Mouse (Mus musculus) intestine, postnatal 0 days (tissue): ENCODE data around the gene Lgals1. TPM values are rescaled to one million over a fixed set of nuclear protein-coding genes. Genes with fewer than 3 reads are reported as not detected.

Experiments
- ATAC-seq: fragments of 200-750 bp; cut with Nextera tagmentation; 2 replicates; pipeline ENCODE4 v1.8.0; 2017; ENCODE audit warnings: mild to moderate bottlenecking, moderate TSS enrichment, moderate library complexity
- H3K27ac ChIP-seq: fragments of 300-500 bp; sonication (generic); 2 replicates; pipeline ENCODE4 v1.5.1; 2014; ENCODE audit warnings: mild to moderate bottlenecking, low read depth, low read length, moderate library complexity
- H3K27me3 ChIP-seq: fragments of 300-500 bp; sonication (generic); replicated peaks from 2 replicates; pipeline ENCODE4 v1.6.1; 2014; ENCODE audit warnings: low read length, mixed read lengths; ENCODE audit not compliant: control insufficient read depth, insufficient read depth
- H3K36me3 ChIP-seq: fragments of 300-500 bp; sonication (generic); 2 replicates; pipeline ENCODE4 v1.6.1; 2014; ENCODE audit warnings: mild to moderate bottlenecking, moderate library complexity; ENCODE audit not compliant: control insufficient read depth, insufficient read depth
- H3K4me1 ChIP-seq: fragments of 300-500 bp; sonication (generic); replicated peaks from 2 replicates; pipeline ENCODE4 v1.6.1; 2014; ENCODE audit warnings: antibody characterized with exemption, low read length, mixed read lengths; ENCODE audit not compliant: control insufficient read depth, insufficient read depth
- H3K4me2 ChIP-seq: fragments of 300-500 bp; sonication (generic); replicated peaks from 2 replicates; pipeline ENCODE4 v1.6.1; 2014; ENCODE audit warnings: low read depth, mild to moderate bottlenecking, moderate library complexity
- H3K4me3 ChIP-seq: fragments of 300-500 bp; sonication (generic); 2 replicates; pipeline ENCODE4 v1.5.1; 2014; ENCODE audit warnings: low read depth, low read length
- H3K9ac ChIP-seq: fragments of 300-500 bp; sonication (generic); 2 replicates; pipeline ENCODE4 v1.6.1; 2014; ENCODE audit warnings: mild to moderate bottlenecking, low read depth, low read length
- H3K9me3 ChIP-seq: fragments of 300-500 bp; sonication (generic); 2 replicates; pipeline ENCODE4 v1.6.1; 2016; ENCODE audit warnings: mixed run types; ENCODE audit not compliant: control insufficient read depth
- CTCF ChIP-seq: sonication (generic); IDR thresholded peaks from 2 replicates; pipeline ENCODE4 v1.5.1; 2016; ENCODE audit warnings: low read depth, mild to moderate bottlenecking, control low read depth, antibody characterized with exemption, moderate library complexity
- WGBS: fragments of 180-500 bp; shearing (Covaris S2); extraction: QIAGEN DNeasy Blood & Tissue Kit; methylation state at CpG from one replicate; pipeline ENCODE4 v1.1.7; 2014; 5-methylcytosine and 5-hydroxymethylcytosine counted together
- polyA plus RNA-seq: library from polyadenylated mRNA; unstranded; fragments of >200 nt; fragmentation: Nextera tagmentation; extraction: Ambion mirVana; gene quantifications from 2 replicates; pipeline ENCODE4 v1.2.1, GENCODE M21; 2015

Gene Lgals1
- polyA plus RNA-seq, 1 experiment from 2014 or later: 759 TPM

DNA sequence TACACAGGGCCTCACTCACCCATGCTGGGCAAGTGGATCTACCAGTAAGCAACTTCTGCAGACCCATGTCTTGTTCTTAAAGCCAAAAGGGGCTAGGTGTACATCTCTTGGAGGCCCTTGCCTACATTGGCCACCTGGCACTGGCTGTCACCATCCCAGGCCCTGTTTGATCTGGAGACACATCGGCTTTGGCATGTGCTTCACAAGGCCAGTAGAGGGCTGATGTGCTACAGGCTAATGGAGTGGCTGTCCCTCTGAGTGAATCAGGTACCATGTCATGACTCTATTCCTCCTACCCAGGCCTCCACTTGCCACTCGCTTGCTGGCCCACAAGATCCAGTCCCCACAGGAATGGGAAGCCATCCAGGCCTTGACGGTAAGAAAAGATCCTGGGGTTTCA, 44.7 kb upstream of the Lgals1 start:
- H3K4me3 ChIP-seq: no peak overlapping the region
- H3K36me3 ChIP-seq: peaks cover 72% of the 10 kb centered on the region
- no peak overlapping the region for H3K9ac ChIP-seq
- H3K4me1 ChIP-seq: peaks cover 7% of the 10 kb centered on the region; the same call in 1 of the 2 replicates
- no peaks in the 10 kb centered on the region for H3K9me3 ChIP-seq
- H3K27me3 ChIP-seq: no peaks in the 10 kb centered on the region
- no peak overlapping the region for H3K4me2 ChIP-seq
- peak; percentile 36 for TF ChIP-seq CTCF
- H3K27ac ChIP-seq: no peak overlapping the region
- WGBS: 82% methylated on average over 3 of the region's 3 CpGs
- ATAC-seq: no peak

DNA sequence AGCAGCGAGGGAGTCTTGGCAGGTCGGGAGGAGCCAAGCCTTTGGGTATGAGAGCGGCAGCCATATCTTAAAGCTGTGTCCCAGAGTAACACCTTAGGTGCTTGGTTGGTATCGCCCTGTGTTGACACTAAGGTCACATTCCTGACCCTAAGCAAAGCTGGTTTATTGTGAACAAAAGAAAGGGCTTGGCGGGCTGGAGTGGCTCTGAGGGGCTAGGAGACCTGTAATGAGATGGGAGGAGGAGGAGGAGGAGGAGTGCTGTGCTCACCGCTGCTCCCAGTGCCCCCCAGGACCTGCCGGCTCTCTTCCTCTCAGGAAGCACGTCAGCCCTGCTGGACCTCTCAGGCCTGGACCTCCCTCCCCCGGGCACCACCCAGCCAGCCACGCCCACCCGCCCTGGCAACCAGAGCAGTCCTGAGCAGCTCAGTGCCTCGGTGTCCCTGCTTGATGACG, 37.1 kb upstream of the Lgals1 start:
- H3K9ac ChIP-seq: no peak overlapping the region
- ATAC-seq: no peak

DNA sequence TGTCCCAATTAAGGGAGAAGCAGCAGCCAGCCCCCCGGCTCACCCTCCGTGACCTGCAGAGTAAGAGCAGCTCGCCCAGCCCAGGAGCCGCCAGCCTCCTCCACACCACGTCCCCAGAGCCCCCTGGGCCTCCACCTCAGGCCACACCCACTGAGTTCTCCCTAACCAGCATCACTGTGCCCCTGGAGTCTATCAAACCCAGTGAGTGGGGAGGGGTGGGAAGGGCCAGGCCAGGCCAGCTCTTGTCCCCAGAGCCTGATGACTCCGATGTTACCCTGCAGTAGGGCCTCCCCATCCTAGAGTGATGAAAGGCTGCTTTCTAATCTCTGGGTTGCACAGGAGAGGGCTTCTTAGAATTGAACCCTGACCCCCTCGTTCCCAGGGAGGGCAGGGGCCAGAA, 34.1 kb upstream of the Lgals1 start:
- Histone ChIP-seq H3K4me2 (no peak overlapping the region), H3K27ac (no peak overlapping the region), H3K27me3 (no peaks in the 10 kb centered on the region), H3K4me1 (peaks cover 4% of the 10 kb centered on the region), H3K9ac (no peak overlapping the region), H3K4me3 (no peak overlapping the region), H3K36me3 (peaks cover 66% of the 10 kb centered on the region), H3K9me3 (no peaks in the 10 kb centered on the region)
- 31% methylated on average over 7 of the region's 7 CpGs for WGBS
- no peak for TF ChIP-seq CTCF
- no peak for ATAC-seq

More for the DNA sequence above, 37.1 kb upstream of the Lgals1 start:
- H3K9me3 ChIP-seq: no peaks in the 10 kb centered on the region
- H3K4me2 ChIP-seq: no peak overlapping the region
- H3K4me1 ChIP-seq: no peaks in the 10 kb centered on the region
- no peaks in the 10 kb centered on the region for H3K27me3 ChIP-seq
- TF ChIP-seq CTCF: no peak
- no peak overlapping the region for H3K27ac ChIP-seq
- 30% methylated on average over 12 of the region's 13 CpGs for WGBS
- no peak overlapping the region for H3K4me3 ChIP-seq
- H3K36me3 ChIP-seq: peaks cover 90% of the 10 kb centered on the region

DNA sequence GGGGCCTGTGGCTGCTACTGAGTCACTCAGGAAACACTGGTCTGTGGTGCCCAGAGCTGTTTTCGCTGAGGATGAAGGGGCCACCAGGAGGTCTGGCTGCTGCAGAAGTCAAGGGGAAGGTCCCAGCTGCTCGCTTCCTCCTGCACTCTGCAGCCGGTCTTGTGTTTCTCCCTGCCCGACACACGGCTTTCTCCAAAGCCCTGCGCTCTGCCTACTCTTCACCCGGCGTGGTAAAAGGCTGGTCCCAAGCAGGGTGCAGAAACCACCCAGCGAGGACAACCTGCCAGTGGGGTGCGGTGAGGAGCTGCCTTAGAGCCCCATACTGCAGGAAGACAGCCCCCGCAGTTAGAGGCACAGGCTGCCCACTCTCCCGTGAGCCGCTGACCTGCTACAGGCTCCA, 31.8 kb upstream of the Lgals1 start:
- Histone ChIP-seq H3K4me3 (no peak overlapping the region), H3K27ac (no peak overlapping the region; the same call in 1 of the 2 replicates), H3K36me3 (peaks cover 49% of the 10 kb centered on the region), H3K27me3 (no peaks in the 10 kb centered on the region), H3K9ac (no peak overlapping the region), H3K4me2 (no peak overlapping the region), H3K9me3 (no peaks in the 10 kb centered on the region), H3K4me1 (peaks cover 7% of the 10 kb centered on the region)
- ATAC-seq: no peak
- WGBS: 76% methylated on average over 13 of the region's 13 CpGs
- TF ChIP-seq CTCF: no peak

DNA sequence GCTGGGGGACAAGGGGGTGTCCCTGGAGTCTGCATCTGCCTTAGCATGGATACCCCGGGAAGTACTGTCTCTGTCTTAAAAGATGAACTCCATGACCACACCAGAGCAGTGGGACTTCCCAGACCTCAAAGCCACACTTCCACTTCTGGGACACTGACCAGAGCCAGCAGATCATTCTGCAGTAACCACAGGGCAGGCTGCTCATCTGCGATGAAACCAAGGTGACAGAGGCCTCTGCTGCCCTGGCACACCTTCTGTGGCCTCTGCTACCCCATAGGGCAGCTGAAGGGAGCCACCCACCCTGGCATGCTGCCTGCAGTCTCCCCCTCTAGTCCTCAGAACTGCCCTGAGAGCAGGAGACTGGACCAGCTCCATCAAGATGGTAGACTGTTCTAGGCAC, 30.8 kb upstream of the Lgals1 start:
- peaks cover 14% of the 10 kb centered on the region for H3K4me1 ChIP-seq
- no peak for TF ChIP-seq CTCF
- peaks cover 40% of the 10 kb centered on the region for H3K36me3 ChIP-seq
- H3K4me2 ChIP-seq: no peak overlapping the region
- H3K27ac ChIP-seq: no peak overlapping the region
- H3K9ac ChIP-seq: no peak overlapping the region
- H3K4me3 ChIP-seq: no peak overlapping the region
- no peaks in the 10 kb centered on the region for H3K27me3 ChIP-seq
- no peak for ATAC-seq
- WGBS: 81% methylated on average over 2 of the region's 2 CpGs
- H3K9me3 ChIP-seq: no peaks in the 10 kb centered on the region

DNA sequence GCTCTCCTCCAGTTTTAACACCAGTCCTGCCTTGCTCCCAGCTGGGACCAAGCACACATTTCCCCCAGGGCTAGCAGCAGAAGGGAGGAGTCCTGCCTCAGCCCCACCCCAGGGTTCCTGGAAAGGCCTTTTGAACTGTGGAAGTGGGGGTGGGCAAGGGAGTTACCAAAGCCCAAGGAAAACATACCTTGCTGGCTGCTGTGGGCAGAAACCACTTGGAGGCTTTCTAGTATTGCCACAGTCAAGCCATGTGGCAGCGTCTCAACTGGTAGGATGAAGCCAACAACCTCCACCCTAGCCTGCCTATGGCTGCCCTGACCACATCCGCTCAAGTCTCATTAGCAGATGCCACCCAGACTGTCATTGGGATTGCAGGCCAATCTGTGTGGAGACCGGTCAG, 30.4 kb upstream of the Lgals1 start:
- Histone ChIP-seq H3K4me3 (no peak overlapping the region), H3K9me3 (no peaks in the 10 kb centered on the region), H3K27me3 (no peaks in the 10 kb centered on the region), H3K9ac (no peak overlapping the region), H3K4me1 (peaks cover 14% of the 10 kb centered on the region), H3K4me2 (no peak overlapping the region), H3K27ac (no peak overlapping the region), H3K36me3 (peaks cover 36% of the 10 kb centered on the region)
- 78% methylated on average over 3 of the region's 3 CpGs for WGBS
- no peak for ATAC-seq
- TF ChIP-seq CTCF: no peak

DNA sequence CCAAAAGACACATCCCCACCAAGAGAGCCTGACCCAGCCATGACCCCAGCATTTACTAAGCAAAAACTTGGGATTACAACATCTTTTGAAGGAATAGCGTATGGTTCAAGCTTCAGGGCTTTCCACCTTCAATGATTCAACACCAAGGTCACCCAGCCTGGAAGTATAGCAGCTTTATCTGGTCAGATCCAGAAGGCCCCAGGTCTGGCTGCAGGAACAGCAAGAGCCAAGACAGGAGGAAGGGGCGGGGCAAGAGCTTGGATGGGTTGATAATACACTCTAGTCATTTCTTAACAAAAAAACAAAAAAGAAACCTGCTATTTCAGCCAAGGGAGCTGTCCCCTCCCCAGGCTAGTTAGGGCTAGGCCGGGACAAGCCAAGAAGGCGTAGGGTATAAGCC, 29.0 kb upstream of the Lgals1 start:
- Histone ChIP-seq H3K9ac (no peak overlapping the region), H3K9me3 (no peaks in the 10 kb centered on the region), H3K4me3 (no peak overlapping the region), H3K27ac (no peak overlapping the region), H3K27me3 (no peaks in the 10 kb centered on the region), H3K4me1 (peaks cover 14% of the 10 kb centered on the region), H3K36me3 (peaks cover 22% of the 10 kb centered on the region), H3K4me2 (no peak overlapping the region)
- TF ChIP-seq CTCF: no peak
- 79% methylated on average over 4 of the region's 4 CpGs for WGBS
- ATAC-seq: no peak
